ENCODE assay signal across 25 mouse cellular contexts in genomic region chr15:98833281-98833680, GRCm38 (mm10). TPM values are rescaled to one million over a fixed set of nuclear protein-coding genes. Genes with fewer than 3 reads are reported as not detected.
DNase-seq lines count a peak whose midpoint lies in the region; ATAC-seq and TF ChIP-seq lines count a peak whose summit lies in the region.
"Had no signal": no experiment of that assay in that cellular context is flagged by ENCODE, and none has a peak within 500 bp of the region (broad histone marks: within the 10 kb centered on the region; RNA-seq: fewer than 3 reads in every experiment).

No protein-coding gene starts in this region.

- ATAC-seq in limb, embryonic 15.5 days (ENCODE audit: insufficient number of reproducible peaks, low FRiP score, low TSS enrichment, low read depth) = no peak
- ATAC-seq in liver, embryonic 14.5 days (ENCODE audit: insufficient read depth) = no peak
- ATAC-seq: activated CD4-positive, CD25-positive, alpha-beta regulatory T cell, adult 4 months; intestine, postnatal 0 days; midbrain, embryonic 15.5 days had no signal

- H3K4me3 ChIP-seq in heart, embryonic 10.5 days = no peak overlapping the region
- no peak overlapping the region for H3K4me3 ChIP-seq in limb, embryonic 15.5 days
- H3K4me3 ChIP-seq in limb, embryonic 10.5 days = no peak overlapping the region
- no peak overlapping the region for H3K4me3 ChIP-seq in liver, embryonic 14.5 days (ENCODE audit: insufficient read depth in 1 of 2, low read depth in 2 of 2, low read length in 2 of 2)
- H3K4me3 ChIP-seq in midbrain, embryonic 10.5 days = no peak overlapping the region
- H3K4me3 ChIP-seq: embryonic facial prominence, embryonic 12.5 days; forebrain, embryonic 12.5 days; gastrocnemius, adult 2 months; hindbrain, embryonic 12.5 days; limb, embryonic 13.5 days; lung, embryonic 15.5 days; midbrain, embryonic 15.5 days; neural tube, embryonic 12.5 days had no signal

- H3K4me1 ChIP-seq in heart, embryonic 10.5 days = peaks cover 38% of the 10 kb centered on the region
- H3K4me1 ChIP-seq in limb, embryonic 15.5 days = peaks cover 20% of the 10 kb centered on the region
- peaks cover 27% of the 10 kb centered on the region for H3K4me1 ChIP-seq in limb, embryonic 10.5 days
- H3K4me1 ChIP-seq in liver, embryonic 14.5 days (replicated peaks; ENCODE audit: control insufficient read depth in 2 of 2, insufficient read depth in 2 of 2, low read length in 1 of 2) = peaks cover 49 to 52% of the 10 kb centered on the region in 2 experiments
- peaks cover 34% of the 10 kb centered on the region for H3K4me1 ChIP-seq in midbrain, embryonic 10.5 days

- H3K27ac ChIP-seq in heart, embryonic 10.5 days = no peak overlapping the region
- H3K27ac ChIP-seq in limb, embryonic 15.5 days = peak overlapping the region; percentile 59; the same call in 1 of the 2 replicates
- H3K27ac ChIP-seq in limb, embryonic 10.5 days = no peak overlapping the region
- H3K27ac ChIP-seq in liver, embryonic 14.5 days = peak overlapping the region; percentile 79
- H3K27ac ChIP-seq in midbrain, embryonic 10.5 days (replicated peaks) = no peak overlapping the region
- H3K27ac ChIP-seq: hindbrain, embryonic 12.5 days; limb, embryonic 13.5 days; neural tube, embryonic 12.5 days had no signal

- no peaks in the 10 kb centered on the region for H3K27me3 ChIP-seq in heart, embryonic 10.5 days (ENCODE audit: insufficient read depth, poor library complexity, severe bottlenecking)
- H3K27me3 ChIP-seq in limb, embryonic 15.5 days = no peaks in the 10 kb centered on the region
- no peaks in the 10 kb centered on the region for H3K27me3 ChIP-seq in limb, embryonic 10.5 days (ENCODE audit: low read depth, poor library complexity, severe bottlenecking)
- no peaks in the 10 kb centered on the region for H3K27me3 ChIP-seq in liver, embryonic 14.5 days (ENCODE audit: control insufficient read depth, insufficient read depth, low read length)
- H3K27me3 ChIP-seq in midbrain, embryonic 10.5 days (ENCODE audit: low read depth, poor library complexity, severe bottlenecking) = no peaks in the 10 kb centered on the region
- H3K27me3 ChIP-seq: embryonic facial prominence, embryonic 12.5 days; forebrain, embryonic 12.5 days; hindbrain, embryonic 12.5 days; limb, embryonic 13.5 days; lung, embryonic 15.5 days; midbrain, embryonic 15.5 days; neural tube, embryonic 12.5 days had no signal

- no peak for TF ChIP-seq EP300 in liver, embryonic 14.5 days (IDR thresholded peaks at IDR 0.05; ENCODE audit: low read depth)

- H3K4me2 ChIP-seq in limb, embryonic 15.5 days = no peak overlapping the region
- H3K4me2 ChIP-seq in liver, embryonic 14.5 days (ENCODE audit: low read depth) = peak overlapping the region; percentile 84
- H3K4me2 ChIP-seq: embryonic facial prominence, embryonic 12.5 days; forebrain, embryonic 12.5 days; hindbrain, embryonic 12.5 days; limb, embryonic 13.5 days; lung, embryonic 15.5 days; midbrain, embryonic 15.5 days; neural tube, embryonic 12.5 days had no signal

- H3K9ac ChIP-seq in limb, embryonic 15.5 days = no peak overlapping the region
- peak overlapping the region; percentile 96 for H3K9ac ChIP-seq in liver, embryonic 14.5 days (replicated peaks)
- H3K9ac ChIP-seq: embryonic facial prominence, embryonic 12.5 days; forebrain, embryonic 12.5 days; hindbrain, embryonic 12.5 days; limb, embryonic 13.5 days; lung, embryonic 15.5 days; midbrain, embryonic 15.5 days; neural tube, embryonic 12.5 days had no signal

- peak; percentile 75 for DNase-seq in heart, embryonic 10.5 days (ENCODE audit: low spot score)
- no peak for DNase-seq in heart, postnatal 4 days
- no peak for DNase-seq in limb, embryonic 10.5 days (ENCODE audit: low spot score)
- no peak for DNase-seq in liver, embryonic 14.5 days (ENCODE audit: low read depth in 3 of 3, low spot score in 3 of 3)
- no peak for DNase-seq in urinary bladder, postnatal 36 days (ENCODE audit: low spot score in 2 of 2)
- no peak for DNase-seq in midbrain, embryonic 10.5 days (ENCODE audit: low spot score)
- DNase-seq: adrenal gland, adult 8-10 months; cerebellum, adult 8-10 months; gastrocnemius, adult 2 months; heart, postnatal 10 days; right cerebral cortex, postnatal 25 days had no signal

- WGBS in heart, embryonic 10.5 days = 85% methylated on average over 11 of the region's 11 CpGs
- 81% methylated on average over 11 of the region's 11 CpGs for WGBS in limb, embryonic 15.5 days
- WGBS in limb, embryonic 10.5 days = 87% methylated on average over 11 of the region's 11 CpGs
- WGBS in liver, embryonic 14.5 days (ENCODE audit: insufficient replicate concordance) = 60% methylated on average over 11 of the region's 11 CpGs
- WGBS in midbrain, embryonic 10.5 days = 92% methylated on average over 11 of the region's 11 CpGs

- no peaks in the 10 kb centered on the region for H3K9me3 ChIP-seq in heart, embryonic 10.5 days
- H3K9me3 ChIP-seq in limb, embryonic 15.5 days = no peaks in the 10 kb centered on the region
- H3K9me3 ChIP-seq in limb, embryonic 10.5 days (replicated peaks) = no peaks in the 10 kb centered on the region
- H3K9me3 ChIP-seq in liver, embryonic 14.5 days (ENCODE audit: control insufficient read depth, low read length) = no peaks in the 10 kb centered on the region
- H3K9me3 ChIP-seq in midbrain, embryonic 10.5 days (replicated peaks) = no peaks in the 10 kb centered on the region
- H3K9me3 ChIP-seq: embryonic facial prominence, embryonic 12.5 days; forebrain, embryonic 12.5 days; hindbrain, embryonic 12.5 days; limb, embryonic 13.5 days; lung, embryonic 15.5 days; midbrain, embryonic 15.5 days; neural tube, embryonic 12.5 days had no signal

- H3K36me3 ChIP-seq in heart, embryonic 10.5 days = peaks cover 59% of the 10 kb centered on the region
- peaks cover 59% of the 10 kb centered on the region for H3K36me3 ChIP-seq in limb, embryonic 15.5 days
- peaks cover 67% of the 10 kb centered on the region for H3K36me3 ChIP-seq in limb, embryonic 10.5 days
- peaks cover 41% of the 10 kb centered on the region for H3K36me3 ChIP-seq in liver, embryonic 14.5 days (replicated peaks; ENCODE audit: control insufficient read depth, insufficient read depth, low read depth)
- H3K36me3 ChIP-seq in midbrain, embryonic 10.5 days = peaks cover 63% of the 10 kb centered on the region

- no peak for TF ChIP-seq CTCF in liver, embryonic 14.5 days (IDR thresholded peaks at IDR 0.05; ENCODE audit: low read depth)

RNA-seq across cellular contexts. Expression of gene Prkag1, which starts 2.0 kb away (rescaled TPM):
- polyA plus RNA-seq in heart, embryonic 10.5 days (2016; fragmentation: Nextera tagmentation; extraction: Ambion mirVana) = 95.0 and 97.7 TPM in 2 replicates
- 10 to 100 TPM; 88.9 to 89.3 TPM for total RNA-seq in heart, postnatal 4 days (2021)
- 91.4 and 94.3 TPM in 2 replicates for polyA plus RNA-seq in limb, embryonic 15.5 days (2015; fragmentation: Nextera tagmentation; extraction: Ambion mirVana)
- 92.3 and 97.7 TPM in 2 replicates for polyA plus RNA-seq in limb, embryonic 10.5 days (2016; fragmentation: Nextera tagmentation; extraction: Ambion mirVana)
- polyA plus RNA-seq in liver, embryonic 14.5 days (2012; rRNA removed) = 77.4 and 83.3 TPM in 2 replicates
- polyA plus RNA-seq in liver, embryonic 14.5 days (2014; fragmentation: Nextera tagmentation; extraction: Ambion mirVana) = 78.3 and 85.3 TPM in 2 replicates
- polyA plus RNA-seq in midbrain, embryonic 10.5 days (2016; fragmentation: Nextera tagmentation; extraction: Ambion mirVana) = 90.4 and 94.9 TPM in 2 replicates

RNA-seq across cellular contexts. Expression of gene Ddn, which starts 24.0 kb away (rescaled TPM):
- 0.06 TPM in 1 of 2 replicates, not detected in the other for polyA plus RNA-seq in heart, embryonic 10.5 days (2016; fragmentation: Nextera tagmentation; extraction: Ambion mirVana)
- total RNA-seq in heart, postnatal 4 days (2021) = 1 to 10 TPM in 1 of 2 experiments, under 1 TPM in 1; 0.93 to 1.2 TPM
- 0.15 TPM in 1 of 2 replicates, not detected in the other for polyA plus RNA-seq in limb, embryonic 15.5 days (2015; fragmentation: Nextera tagmentation; extraction: Ambion mirVana)
- not detected in 2 replicates for polyA plus RNA-seq in limb, embryonic 10.5 days (2016; fragmentation: Nextera tagmentation; extraction: Ambion mirVana)
- 0.03 and 0.04 TPM in 2 replicates for polyA plus RNA-seq in liver, embryonic 14.5 days (2012; rRNA removed)
- not detected in 2 replicates for polyA plus RNA-seq in liver, embryonic 14.5 days (2014; fragmentation: Nextera tagmentation; extraction: Ambion mirVana)
- polyA plus RNA-seq in midbrain, embryonic 10.5 days (2016; fragmentation: Nextera tagmentation; extraction: Ambion mirVana) = 0.54 and 0.82 TPM in 2 replicates
- total RNA-seq: megakaryocyte-erythroid progenitor cell, adult 5-6 weeks had no signal
- polyA plus RNA-seq: activated CD4-positive, CD25-positive, alpha-beta regulatory T cell, adult 4 months; forebrain, embryonic 12.5 days had no signal

RNA-seq across cellular contexts. Expression of gene Kmt2d, which starts 37.7 kb away (rescaled TPM):
- 10.1 and 12.0 TPM in 2 replicates for polyA plus RNA-seq in heart, embryonic 10.5 days (2016; fragmentation: Nextera tagmentation; extraction: Ambion mirVana)
- 10 to 100 TPM; 65.6 to 67.2 TPM for total RNA-seq in heart, postnatal 4 days (2021)
- 11.8 and 13.7 TPM in 2 replicates for polyA plus RNA-seq in limb, embryonic 15.5 days (2015; fragmentation: Nextera tagmentation; extraction: Ambion mirVana)
- polyA plus RNA-seq in limb, embryonic 10.5 days (2016; fragmentation: Nextera tagmentation; extraction: Ambion mirVana) = 12.6 and 13.6 TPM in 2 replicates
- polyA plus RNA-seq in liver, embryonic 14.5 days (2012; rRNA removed) = 4.3 and 5.7 TPM in 2 replicates
- 3.9 and 4.3 TPM in 2 replicates for polyA plus RNA-seq in liver, embryonic 14.5 days (2014; fragmentation: Nextera tagmentation; extraction: Ambion mirVana)
- 9.1 and 10.1 TPM in 2 replicates for polyA plus RNA-seq in midbrain, embryonic 10.5 days (2016; fragmentation: Nextera tagmentation; extraction: Ambion mirVana)

RNA-seq across cellular contexts. Expression of gene Wnt1, which starts 43.6 kb away (rescaled TPM):
- polyA plus RNA-seq in heart, embryonic 10.5 days (2016; fragmentation: Nextera tagmentation; extraction: Ambion mirVana) = not detected in 2 replicates
- total RNA-seq in heart, postnatal 4 days (2021) = not detected
- polyA plus RNA-seq in limb, embryonic 15.5 days (2015; fragmentation: Nextera tagmentation; extraction: Ambion mirVana) = 0.06 and 0.14 TPM in 2 replicates
- polyA plus RNA-seq in limb, embryonic 10.5 days (2016; fragmentation: Nextera tagmentation; extraction: Ambion mirVana) = not detected in 2 replicates
- polyA plus RNA-seq in liver, embryonic 14.5 days (2012; rRNA removed) = not detected in 2 replicates
- not detected in 2 replicates for polyA plus RNA-seq in liver, embryonic 14.5 days (2014; fragmentation: Nextera tagmentation; extraction: Ambion mirVana)
- polyA plus RNA-seq in midbrain, embryonic 10.5 days (2016; fragmentation: Nextera tagmentation; extraction: Ambion mirVana) = 22.0 and 24.0 TPM in 2 replicates
- total RNA-seq: adrenal gland, adult 8-10 months; heart, postnatal 10 days; layer of hippocampus, adult 8-10 months; left cerebral cortex, postnatal 14 days; megakaryocyte-erythroid progenitor cell, adult 5-6 weeks had no signal
- polyA plus RNA-seq: activated CD4-positive, CD25-positive, alpha-beta regulatory T cell, adult 4 months; intestine, postnatal 0 days; kidney, embryonic 14.5 days; limb, embryonic 13.5 days; lung, embryonic 15.5 days had no signal

RNA-seq across cellular contexts. Expression of gene Wnt10b, which starts 55.3 kb away (rescaled TPM):
- polyA plus RNA-seq in heart, embryonic 10.5 days (2016; fragmentation: Nextera tagmentation; extraction: Ambion mirVana) = 0.09 TPM in 1 of 2 replicates, not detected in the other
- total RNA-seq in heart, postnatal 4 days (2021) = under 1 TPM; 0.36 to 0.50 TPM
- polyA plus RNA-seq in limb, embryonic 15.5 days (2015; fragmentation: Nextera tagmentation; extraction: Ambion mirVana) = 6.0 and 7.0 TPM in 2 replicates
- polyA plus RNA-seq in limb, embryonic 10.5 days (2016; fragmentation: Nextera tagmentation; extraction: Ambion mirVana) = 0.62 and 0.99 TPM in 2 replicates
- polyA plus RNA-seq in liver, embryonic 14.5 days (2012; rRNA removed) = 0.03 TPM in 2 replicates
- polyA plus RNA-seq in liver, embryonic 14.5 days (2014; fragmentation: Nextera tagmentation; extraction: Ambion mirVana) = not detected in 2 replicates
- 0.14 and 0.24 TPM in 2 replicates for polyA plus RNA-seq in midbrain, embryonic 10.5 days (2016; fragmentation: Nextera tagmentation; extraction: Ambion mirVana)
- total RNA-seq: megakaryocyte-erythroid progenitor cell, adult 5-6 weeks had no signal
- polyA plus RNA-seq: intestine, postnatal 0 days; kidney, embryonic 14.5 days; midbrain, embryonic 15.5 days had no signal

Comparison
In these comparisons a context has a peak if more than half of its experiments do, and no peak if none do; other contexts are left out.
1. H3K27ac ChIP-seq: peak in limb, embryonic 15.5 days (single experiment) and liver, embryonic 14.5 days (single experiment); none in heart, embryonic 10.5 days (single experiment), limb, embryonic 10.5 days (single experiment) and midbrain, embryonic 10.5 days (single experiment).